Mouse (Mus musculus): Measurements from ENCODE around the gene Lrrc75a.

Gene Lrrc75a

DNA sequence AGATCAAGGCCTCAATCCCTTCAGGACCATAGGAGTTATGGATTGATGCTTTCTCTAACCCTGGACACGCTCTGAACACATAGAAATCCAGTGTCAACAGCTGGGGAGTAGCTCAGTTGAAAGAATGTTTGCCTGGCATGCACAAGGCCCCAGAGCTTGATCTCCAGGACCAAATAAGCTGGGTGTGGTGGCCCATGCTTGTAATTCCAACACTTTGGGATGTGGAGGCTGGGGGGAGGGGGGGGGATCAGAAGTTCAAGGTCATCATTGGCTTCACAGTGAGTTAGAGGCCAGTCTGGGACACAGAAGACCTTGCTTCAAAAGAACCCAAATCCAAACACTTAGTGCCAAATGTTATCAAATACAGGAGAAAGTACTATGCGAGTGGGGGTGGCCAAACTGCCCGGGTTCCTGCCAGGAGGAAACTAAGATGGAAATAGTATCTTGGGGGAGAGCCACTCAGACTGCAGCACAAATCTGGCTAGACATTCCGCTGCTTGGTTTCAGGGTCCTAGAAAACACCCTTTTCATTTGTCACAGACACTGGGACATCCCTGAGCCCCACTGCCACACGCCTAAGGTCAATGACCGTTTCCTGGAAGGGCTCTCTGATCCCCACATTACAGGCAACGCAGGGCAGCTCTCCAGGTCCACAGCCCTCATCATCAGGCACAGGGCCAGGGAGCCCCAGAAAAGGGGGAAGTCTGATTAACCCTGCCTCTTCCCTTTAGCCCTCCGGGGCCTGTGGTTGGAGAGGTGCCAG, 2.4 kb downstream of the Lrrc75a start:
- peak; percentile 81 for DNase-seq (ENCODE audit: low read depth, low spot score)

GRCm38 (mm10) chr11:62645337-62645675, 3.0 kb downstream of the Lrrc75a start:
- DNase-seq (ENCODE audit: low read depth, low spot score) = no peak

GRCm38 (mm10) chr11:62644602-62645336, 3.6 kb downstream of the Lrrc75a start:
- no peak for DNase-seq (ENCODE audit: low read depth, low spot score)

GRCm38 (mm10) chr11:62643681-62644363, 4.5 kb downstream of the Lrrc75a start:
- no peak for DNase-seq (ENCODE audit: low read depth, low spot score)

DNA sequence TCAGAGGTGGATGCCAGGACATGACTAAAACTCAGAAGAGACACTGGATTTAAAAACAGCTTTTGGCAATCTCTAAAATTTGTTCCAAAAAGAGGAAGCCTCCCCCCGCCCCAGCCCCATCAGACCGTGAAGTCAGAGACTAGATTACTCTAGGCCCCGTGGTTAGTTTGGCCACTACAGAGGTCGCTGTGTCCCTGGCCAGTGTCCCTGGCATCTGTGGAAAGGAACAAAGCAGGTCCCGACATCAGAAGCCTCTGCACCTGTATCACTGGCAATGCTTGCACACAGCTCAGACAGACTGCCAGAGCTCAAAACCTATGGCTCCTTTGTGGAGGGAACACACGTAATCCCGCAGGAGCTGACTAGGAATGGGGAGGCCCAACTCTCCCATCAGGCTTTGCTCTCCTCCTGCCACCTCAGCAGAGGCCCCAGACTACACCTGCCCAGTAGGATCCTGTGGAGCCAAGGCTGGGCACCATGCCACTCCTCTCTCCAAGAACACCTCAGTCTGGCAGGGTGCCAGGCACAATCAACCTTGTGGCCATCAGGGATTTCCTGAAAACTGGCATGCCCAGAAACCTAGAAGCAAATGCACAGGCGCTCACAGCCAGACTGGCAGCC, 5.2 kb downstream of the Lrrc75a start:
- DNase-seq (ENCODE audit: low read depth, low spot score) = no peak

DNA sequence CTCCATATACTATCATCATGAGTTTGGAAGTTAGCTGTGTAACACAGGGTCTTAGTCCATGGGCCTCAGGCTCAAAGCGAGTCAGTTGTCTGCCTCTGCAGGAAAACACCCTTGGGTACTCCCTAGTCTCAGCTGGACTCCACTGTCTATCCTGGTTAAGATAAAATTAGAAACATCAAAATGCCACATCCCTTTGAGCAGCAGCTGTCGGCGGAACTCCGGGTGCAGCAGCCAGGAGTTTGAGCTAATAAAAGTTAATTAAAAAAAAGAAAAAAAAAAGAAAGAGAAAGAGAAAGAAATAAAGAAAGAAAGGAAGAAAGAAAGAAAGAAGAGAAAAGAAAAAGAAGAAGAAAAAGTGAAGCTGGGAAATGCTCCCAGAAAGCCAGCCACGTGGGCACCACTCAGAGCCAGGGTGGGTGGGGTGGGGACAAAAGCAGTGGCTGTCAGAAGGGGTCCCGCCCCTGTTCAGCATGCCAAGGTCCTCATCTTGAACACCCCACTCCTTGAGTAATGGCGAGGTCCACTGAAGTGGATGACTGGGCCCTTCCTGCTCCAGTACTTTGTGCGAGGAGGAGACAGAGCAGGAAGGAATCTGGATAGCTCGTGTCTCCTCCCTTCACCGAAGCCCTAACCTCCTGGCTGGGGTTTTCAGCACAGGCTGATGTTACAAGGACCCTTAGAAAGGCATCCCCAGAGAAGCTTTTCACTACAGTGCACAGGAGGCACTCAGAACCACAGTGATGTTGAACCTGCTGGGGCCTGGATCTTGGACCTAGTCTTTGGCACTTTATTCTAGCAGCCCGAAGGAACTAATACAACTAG, 6.1 kb downstream of the Lrrc75a start:
- DNase-seq (ENCODE audit: low read depth, low spot score) = no peak

GRCm38 (mm10) chr11:62640378-62640777, 7.9 kb downstream of the Lrrc75a start:
- DNase-seq (ENCODE audit: low read depth, low spot score) = no peak

- DNase-seq (ENCODE audit: low read depth, low spot score) = no peak
These were observed 9.9 kb downstream of the Lrrc75a start for GRCm38 (mm10) chr11:62638402-62638801.

DNA sequence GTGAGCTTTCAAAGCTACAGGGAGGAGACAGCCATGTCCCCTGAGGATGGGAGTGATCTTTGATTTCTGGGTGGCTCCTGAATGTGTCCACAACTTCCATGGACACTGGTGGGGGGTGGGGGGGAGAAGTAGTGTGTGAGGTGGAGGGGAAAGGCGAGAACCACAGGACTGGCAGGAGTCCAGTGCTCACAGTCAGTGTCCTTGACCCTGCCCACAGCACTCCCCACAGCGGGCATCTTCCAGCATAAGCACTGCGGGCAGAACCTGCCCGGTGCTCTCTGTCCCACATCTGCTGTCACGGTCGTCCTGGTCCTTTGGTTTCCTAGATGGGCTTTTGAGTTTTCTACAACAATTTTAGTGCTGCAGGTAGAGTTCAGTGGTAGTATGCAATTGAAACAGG, 10.5 kb downstream of the Lrrc75a start:
- DNase-seq (ENCODE audit: low read depth, low spot score) = no peak

DNA sequence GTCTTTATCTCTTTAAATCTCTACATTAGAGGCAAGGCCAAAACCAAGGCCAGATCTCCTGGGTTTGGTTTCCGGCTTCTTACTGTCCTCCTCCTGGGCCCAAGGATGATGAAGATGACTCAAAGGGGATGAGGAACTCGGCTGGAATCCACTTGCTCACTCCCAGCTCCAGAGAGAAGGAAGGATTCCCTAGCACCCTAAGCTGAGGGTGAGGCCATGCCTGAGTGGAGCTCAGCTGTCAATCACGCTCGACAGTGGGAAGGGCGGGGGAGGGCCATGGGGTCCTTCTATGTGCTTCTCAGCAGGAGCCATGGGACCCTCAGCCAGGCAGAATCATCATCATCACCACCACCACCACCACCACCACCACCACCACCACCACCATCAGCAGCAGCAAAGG, 10.9 kb downstream of the Lrrc75a start:
- no peak for DNase-seq (ENCODE audit: low read depth, low spot score)

- peak; percentile 88 for DNase-seq (ENCODE audit: low read depth, low spot score)
These were observed 11.5 kb downstream of the Lrrc75a start for GRCm38 (mm10) chr11:62636840-62637221.

DNA sequence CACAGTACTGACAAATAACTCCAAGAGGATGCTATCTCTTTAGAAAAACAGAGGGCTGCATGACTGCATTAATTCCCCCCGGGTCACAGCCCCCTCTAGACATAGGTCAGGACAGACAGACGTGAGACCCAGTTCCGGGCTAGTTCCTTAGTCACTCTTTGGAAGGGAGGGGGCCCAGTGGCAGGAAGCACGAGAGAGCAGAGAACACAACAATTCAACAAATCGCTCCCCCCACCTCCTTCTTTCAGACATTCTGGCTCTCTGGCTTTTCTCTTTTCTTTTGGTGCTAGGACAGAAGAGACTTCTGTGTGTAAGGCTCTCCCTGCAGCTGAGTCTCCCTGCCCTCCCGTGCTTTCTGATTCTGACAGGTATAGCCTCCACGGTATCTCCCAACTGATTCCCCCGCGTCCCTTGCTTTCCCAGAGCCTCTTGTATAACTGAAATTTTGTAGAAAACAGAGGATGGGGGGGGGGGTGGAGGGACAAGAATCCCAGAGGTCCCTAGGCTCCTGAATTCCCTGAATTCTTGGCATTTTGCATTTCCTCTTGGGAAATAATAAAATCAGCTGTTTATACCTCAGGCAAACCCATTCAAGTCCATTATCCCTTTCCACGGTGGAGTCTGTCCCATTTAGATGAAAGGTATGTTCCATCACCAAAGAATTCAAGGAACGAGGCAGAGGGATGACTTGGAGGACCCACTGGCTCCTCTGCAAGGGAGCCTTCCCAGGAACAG, 12.1 kb downstream of the Lrrc75a start:
- no peak for DNase-seq (ENCODE audit: low read depth, low spot score)

GRCm38 (mm10) chr11:62635406-62635805, 12.9 kb downstream of the Lrrc75a start:
- no peak for DNase-seq (ENCODE audit: low read depth, low spot score)

- no peak for DNase-seq (ENCODE audit: low read depth, low spot score)
These were observed 17.2 kb downstream of the Lrrc75a start for GRCm38 (mm10) chr11:62631138-62631537.

- DNase-seq (ENCODE audit: low read depth, low spot score) = no peak
These were observed 18.0 kb downstream of the Lrrc75a start for GRCm38 (mm10) chr11:62630225-62630821.

- DNase-seq (ENCODE audit: low read depth, low spot score) = no peak
These were observed 18.7 kb downstream of the Lrrc75a start for GRCm38 (mm10) chr11:62629352-62630224.

GRCm38 (mm10) chr11:62624341-62625291, 23.7 kb downstream of the Lrrc75a start:
- peak; percentile 54 for DNase-seq (ENCODE audit: low read depth, low spot score)

DNA sequence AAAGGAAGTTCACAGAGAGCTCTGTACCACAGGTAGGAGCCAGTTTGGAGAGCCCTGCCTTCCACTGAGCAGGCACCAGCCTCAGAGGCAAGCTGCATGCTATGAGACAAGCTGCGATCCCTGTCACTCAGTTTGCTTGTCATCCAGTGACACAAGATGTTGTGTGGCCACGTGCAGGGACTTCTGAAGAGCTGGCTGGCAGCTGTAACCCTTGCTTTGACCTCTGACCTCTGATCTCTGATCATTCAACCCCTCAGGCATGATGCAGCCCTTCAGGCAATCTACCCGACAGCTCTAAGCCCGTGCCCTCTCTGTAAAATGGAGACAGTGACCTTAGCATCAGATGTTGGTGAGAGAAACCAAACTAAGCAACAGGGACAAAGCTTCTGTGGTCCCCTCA, 25.5 kb downstream of the Lrrc75a start:
- DNase-seq (ENCODE audit: low read depth, low spot score) = no peak

Measured in telencephalon, adult 2 months (tissue).